Comparison of ENCODE assay signal across 24 mouse cellular contexts in genomic region chr8:73328056-73328455, GRCm38 (mm10). TPM values are rescaled to one million over a fixed set of nuclear protein-coding genes. Genes with fewer than 3 reads are reported as not detected.
DNase-seq lines count a peak whose midpoint lies in the region; ATAC-seq and TF ChIP-seq lines count a peak whose summit lies in the region.
"Had no signal": no experiment of that assay in that cellular context is flagged by ENCODE, and none has a peak within 500 bp of the region (broad histone marks: within the 10 kb centered on the region; RNA-seq: fewer than 3 reads in every experiment).

No protein-coding gene starts in this region.

- ATAC-seq in cerebellum, adult (ENCODE audit: insufficient number of reproducible peaks, low FRiP score, low TSS enrichment): no peak
- ATAC-seq in forebrain, postnatal 0 days: peak; percentile 56
- no peak for ATAC-seq in forebrain, embryonic 11.5 days (replicated peaks; ENCODE audit: low FRiP score)
- ATAC-seq: forebrain, embryonic 15.5 days had no signal

- peak; percentile 17 to 21 for DNase-seq in cerebellum, adult 18-20 months
- DNase-seq in forebrain, postnatal 0 days: peak; percentile 40
- DNase-seq in forebrain, embryonic 11.5 days (ENCODE audit: low spot score): no peak
- DNase-seq in left cerebral cortex, postnatal 4 days: peak; percentile 20
- DNase-seq in left cerebral cortex, adult 9 months (ENCODE audit: low spot score in 2 of 2): no peak
- peak; percentile 19 to 53 for DNase-seq in cerebellum, postnatal 25 days
- DNase-seq in urinary bladder, postnatal 25 days (ENCODE audit: low spot score): no peak
- DNase-seq: adrenal gland, postnatal 25 days; gastrocnemius, postnatal 36 days; kidney, adult 11 months; kidney, postnatal 36 days; layer of hippocampus, postnatal 36 days; liver, embryonic 13.5 days; lung, adult 2 months; lung, postnatal 14 days; retina, postnatal 1 day; thymus, postnatal 14 days had no signal

- H3K27ac ChIP-seq in forebrain, postnatal 0 days (ENCODE audit: low read depth, low read length): no peak overlapping the region
- no peak overlapping the region for H3K27ac ChIP-seq in forebrain, embryonic 11.5 days (ENCODE audit: low read depth, low read length)
- H3K27ac ChIP-seq: forebrain, embryonic 15.5 days; kidney, embryonic 15.5 days; limb, embryonic 13.5 days; liver, embryonic 13.5 days; midbrain, embryonic 12.5 days; neural tube, embryonic 13.5 days had no signal

- H3K4me2 ChIP-seq in forebrain, postnatal 0 days (ENCODE audit: low read depth): no peak overlapping the region
- no peak overlapping the region for H3K4me2 ChIP-seq in forebrain, embryonic 11.5 days (ENCODE audit: low read depth, low read length, severe bottlenecking)
- H3K4me2 ChIP-seq: forebrain, embryonic 15.5 days; kidney, embryonic 15.5 days; limb, embryonic 13.5 days; liver, embryonic 13.5 days; midbrain, embryonic 12.5 days; neural tube, embryonic 13.5 days had no signal

- H3K4me1 ChIP-seq in forebrain, postnatal 0 days (ENCODE audit: insufficient read depth): no peaks in the 10 kb centered on the region
- H3K4me1 ChIP-seq in forebrain, embryonic 11.5 days (replicated peaks; ENCODE audit: control insufficient read depth, insufficient read depth, low read length): no peaks in the 10 kb centered on the region
- H3K4me1 ChIP-seq: liver, embryonic 13.5 days; midbrain, embryonic 12.5 days; neural tube, embryonic 13.5 days had no signal

- no peaks in the 10 kb centered on the region for H3K9me3 ChIP-seq in forebrain, postnatal 0 days (ENCODE audit: low read length)
- H3K9me3 ChIP-seq in forebrain, embryonic 11.5 days (ENCODE audit: control insufficient read depth, low read length): no peaks in the 10 kb centered on the region
- H3K9me3 ChIP-seq: forebrain, embryonic 15.5 days; kidney, embryonic 15.5 days; limb, embryonic 13.5 days; liver, embryonic 13.5 days; midbrain, embryonic 12.5 days; neural tube, embryonic 13.5 days had no signal

- H3K27me3 ChIP-seq in forebrain, postnatal 0 days (ENCODE audit: insufficient read depth, low read length): no peaks in the 10 kb centered on the region
- no peaks in the 10 kb centered on the region for H3K27me3 ChIP-seq in forebrain, embryonic 11.5 days (ENCODE audit: control insufficient read depth, insufficient read depth, low read length)
- H3K27me3 ChIP-seq: forebrain, embryonic 15.5 days; kidney, embryonic 15.5 days; limb, embryonic 13.5 days; liver, embryonic 13.5 days; midbrain, embryonic 12.5 days; neural tube, embryonic 13.5 days had no signal

- 49% methylated on average over 3 of the region's 3 CpGs for WGBS in forebrain, postnatal 0 days
- 79% methylated on average over 3 of the region's 3 CpGs for WGBS in forebrain, embryonic 11.5 days

- H3K9ac ChIP-seq in forebrain, postnatal 0 days: no peak overlapping the region
- H3K9ac ChIP-seq in forebrain, embryonic 11.5 days (ENCODE audit: low read length): no peak overlapping the region
- H3K9ac ChIP-seq: forebrain, embryonic 15.5 days; kidney, embryonic 15.5 days; limb, embryonic 13.5 days; liver, embryonic 13.5 days; midbrain, embryonic 12.5 days; neural tube, embryonic 13.5 days had no signal

- H3K4me3 ChIP-seq in forebrain, postnatal 0 days (ENCODE audit: low read depth, low read length): no peak overlapping the region
- H3K4me3 ChIP-seq in forebrain, embryonic 11.5 days (ENCODE audit: low read depth, low read length): no peak overlapping the region
- H3K4me3 ChIP-seq: forebrain, embryonic 15.5 days; kidney, embryonic 15.5 days; limb, embryonic 13.5 days; liver, embryonic 13.5 days; midbrain, embryonic 12.5 days; myocyte; neural tube, embryonic 13.5 days had no signal

- intact Hi-C loops in left cerebral cortex, postnatal 4 days (cut with DNase I): no loop called here

- TF ChIP-seq CTCF in forebrain, postnatal 0 days (IDR thresholded peaks at IDR 0.05; ENCODE audit: low read depth): no peak

- H3K36me3 ChIP-seq in forebrain, postnatal 0 days (ENCODE audit: insufficient read depth): no peaks in the 10 kb centered on the region
- H3K36me3 ChIP-seq in forebrain, embryonic 11.5 days (ENCODE audit: control insufficient read depth, insufficient read depth, low read length): no peaks in the 10 kb centered on the region
- H3K36me3 ChIP-seq: forebrain, embryonic 15.5 days; liver, embryonic 13.5 days; midbrain, embryonic 12.5 days had no signal

RNA-seq across cellular contexts. Expression of gene Large1, which starts 25.3 kb away (rescaled TPM):
- total RNA-seq in forebrain, postnatal 0 days (2014; rRNA removed): 108 and 112 TPM in 2 replicates
- polyA plus RNA-seq in forebrain, postnatal 0 days (2015; fragmentation: Nextera tagmentation; extraction: Ambion mirVana): 13.2 and 16.7 TPM in 2 replicates
- polyA plus RNA-seq in forebrain, embryonic 11.5 days (2014; fragmentation: Nextera tagmentation; extraction: Ambion mirVana): 9.4 and 9.8 TPM in 2 replicates
- 100 to 1,000 TPM; 122 to 123 TPM for total RNA-seq in left cerebral cortex, postnatal 4 days (2021)

Comparison
In these comparisons a context has a peak if more than half of its experiments do, and no peak if none do; other contexts are left out.
1. DNase-seq: peak in cerebellum, adult 18-20 months (2 of 2), forebrain, postnatal 0 days (single experiment), left cerebral cortex, postnatal 4 days (single experiment) and cerebellum, postnatal 25 days (2 of 2); none in forebrain, embryonic 11.5 days (single experiment), left cerebral cortex, adult 9 months (0 of 2) and urinary bladder, postnatal 25 days (single experiment).